Mouse (Mus musculus): Measurements from ENCODE around the gene Mroh2b.

Gene Mroh2b

GRCm38 (mm10) chr15:4898437-4898836 lies at the start of gene Mroh2b:
Gene Mroh2b, plus strand, starts transcription at chr15:4898737.
- no peak for DNase-seq (ENCODE audit: low read depth)

- no peak for DNase-seq (ENCODE audit: low read depth)
Observed at GRCm38 (mm10) chr15:4850015-4850414, 48.5 kb upstream of the Mroh2b start.

GRCm38 (mm10) chr15:4894962-4895361 lies 3.6 kb upstream of the Mroh2b start:
- no peak for DNase-seq (ENCODE audit: low read depth)

- no peak for DNase-seq (ENCODE audit: low read depth)
Observed at GRCm38 (mm10) chr15:4934731-4935130, 36.2 kb downstream of the Mroh2b start.

GRCm38 (mm10) chr15:4973355-4973754 lies 74.8 kb downstream of the Mroh2b start:
- no peak for DNase-seq (ENCODE audit: low read depth)

- DNase-seq (ENCODE audit: low read depth) = no peak
Observed at GRCm38 (mm10) chr15:5002903-5003302, 104.4 kb downstream of the Mroh2b start.

GRCm38 (mm10) chr15:5003503-5004196 lies 105.1 kb downstream of the Mroh2b start:
- DNase-seq (ENCODE audit: low read depth) = no peak

GRCm38 (mm10) chr15:5009644-5010107 lies 111.1 kb downstream of the Mroh2b start:
- no peak for DNase-seq (ENCODE audit: low read depth)
